Mouse (Mus musculus) telencephalon, adult 2 months (tissue): ENCODE results near the gene Mctp2.
A peak's percentile ranks its signal among the peaks of the same experiment; 100 is the strongest.
"Not testable (repeated sequence)": the region's sequence is repeated elsewhere in the genome, so short reads cannot be mapped to it uniquely, and the experiment has no call there.

Experiments
- DNase-seq: peaks from one replicate; pipeline ENCODE4 v3.0.0-alpha.2; 2011; ENCODE audit warnings: low read depth, low spot score

The Mctp2 gene

DNA sequence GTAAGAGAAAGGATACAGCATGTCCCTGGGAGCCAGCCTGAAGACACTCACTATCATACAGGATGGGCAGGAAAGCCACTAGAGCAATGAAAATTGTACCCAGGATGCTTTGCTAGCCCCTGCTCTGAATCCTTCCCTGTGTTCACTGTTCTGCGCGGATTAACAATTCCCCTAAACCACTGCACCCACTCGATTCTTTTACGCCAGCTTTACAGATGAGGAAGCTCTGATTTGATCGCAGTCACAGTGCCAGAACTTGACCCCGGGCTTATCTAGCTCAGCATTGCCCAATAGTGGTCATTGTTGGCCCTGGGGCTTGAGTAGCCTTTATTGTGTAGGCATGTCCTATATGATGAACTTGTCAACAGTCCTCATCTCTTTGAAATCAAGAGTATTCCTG is 34.9 kb downstream of the Mctp2 start:
- no peak for DNase-seq

DNA sequence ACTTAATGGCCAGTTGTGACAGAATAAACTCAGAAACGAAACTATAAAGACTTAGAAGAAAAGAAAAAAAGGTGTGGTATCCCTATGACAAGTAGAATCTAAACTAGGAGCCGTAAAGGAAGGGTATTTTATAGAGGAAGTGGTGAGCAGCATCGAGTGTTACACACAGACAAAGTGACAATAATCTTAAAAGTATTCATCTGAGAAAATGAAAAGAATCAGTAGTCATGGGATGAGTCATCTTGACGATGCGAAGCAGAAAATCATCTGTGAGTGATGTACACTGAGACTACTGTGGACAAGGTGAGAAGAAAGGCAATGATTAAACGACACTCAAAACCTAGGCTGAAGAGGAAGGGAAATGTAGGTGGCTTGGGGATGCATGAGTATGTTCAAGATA is 36.4 kb downstream of the Mctp2 start:
- no peak for DNase-seq

DNA sequence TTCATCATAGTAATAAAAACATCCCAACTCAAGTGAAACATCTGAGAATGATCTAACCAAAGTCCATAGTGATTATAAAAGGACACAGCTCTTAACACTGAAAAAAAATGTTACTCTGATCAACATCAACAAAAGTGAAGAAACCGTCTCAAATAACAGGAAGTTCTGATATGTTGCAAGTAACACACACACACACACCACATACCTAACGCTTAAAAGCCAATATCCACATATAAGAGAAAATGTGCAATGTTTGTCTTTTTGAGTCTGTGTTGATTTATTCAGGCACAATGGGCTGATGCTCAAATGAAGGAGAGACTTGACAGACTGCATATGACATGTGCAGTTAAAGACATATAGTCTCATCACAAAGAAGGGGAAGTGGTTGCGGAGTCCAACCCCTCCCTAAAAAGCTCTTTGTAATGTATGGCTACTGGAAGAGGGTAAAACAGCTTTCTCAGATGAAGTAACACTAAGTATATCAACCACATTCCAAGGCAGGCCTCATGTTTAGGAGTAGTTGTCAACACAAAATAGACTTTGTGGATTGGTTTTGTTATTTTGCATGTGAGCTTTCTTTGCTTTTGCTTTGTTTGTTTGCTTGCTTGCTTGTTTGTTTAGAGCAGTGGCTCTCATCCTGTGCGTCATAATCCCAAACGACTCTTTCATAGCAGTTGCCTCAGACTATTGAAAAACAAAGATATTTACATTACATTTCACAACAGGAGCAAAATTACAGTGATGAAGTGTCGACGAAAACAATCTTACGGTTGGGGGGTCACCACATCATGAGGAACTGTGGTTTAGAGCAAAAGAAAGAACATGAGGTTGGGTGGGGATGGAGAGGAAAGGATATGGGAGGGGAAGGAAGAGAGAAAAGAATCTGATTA is 45.4 kb downstream of the Mctp2 start:
- DNase-seq = no peak

DNA sequence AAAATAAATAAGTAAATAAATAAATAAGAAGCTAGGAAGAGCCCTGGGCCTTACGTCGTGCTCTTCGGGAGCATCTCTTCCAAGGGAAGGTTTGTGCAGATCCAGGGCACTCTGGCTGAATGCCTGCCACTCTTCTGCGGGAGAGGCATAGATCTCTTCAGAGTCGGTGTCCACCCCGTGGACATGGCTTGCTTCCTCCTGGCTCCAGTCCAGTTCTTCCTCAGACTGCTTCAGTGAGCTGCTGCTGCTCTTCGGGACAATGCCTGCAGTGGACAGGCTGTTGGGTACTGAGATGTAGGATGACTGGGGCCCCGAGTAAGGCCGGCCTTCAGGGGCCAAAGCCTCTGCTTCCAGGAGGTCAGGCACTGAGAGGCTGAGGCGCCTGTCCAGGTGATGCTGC is 47.4 kb downstream of the Mctp2 start:
- no peak for DNase-seq

DNA sequence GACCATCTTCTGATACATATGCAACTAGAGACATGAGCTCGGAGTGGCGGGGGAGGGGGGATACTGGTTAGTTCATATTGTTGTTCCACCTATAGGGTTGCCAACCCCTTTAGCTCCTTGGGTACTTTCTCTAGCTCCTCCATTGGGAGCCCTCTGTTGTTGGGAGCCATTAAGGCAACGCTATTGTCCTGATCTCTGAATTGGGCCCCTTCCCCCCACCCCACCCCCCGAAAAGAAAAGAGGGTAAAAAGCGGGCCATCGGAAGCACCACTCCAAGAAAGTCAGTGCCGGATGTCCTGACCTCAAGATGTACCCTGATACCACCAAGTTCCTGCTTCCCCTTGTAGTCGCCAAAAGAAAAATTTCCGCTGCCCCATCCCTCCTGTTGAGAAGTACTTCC is 56.1 kb downstream of the Mctp2 start:
- DNase-seq = not testable (repeated sequence)

DNA sequence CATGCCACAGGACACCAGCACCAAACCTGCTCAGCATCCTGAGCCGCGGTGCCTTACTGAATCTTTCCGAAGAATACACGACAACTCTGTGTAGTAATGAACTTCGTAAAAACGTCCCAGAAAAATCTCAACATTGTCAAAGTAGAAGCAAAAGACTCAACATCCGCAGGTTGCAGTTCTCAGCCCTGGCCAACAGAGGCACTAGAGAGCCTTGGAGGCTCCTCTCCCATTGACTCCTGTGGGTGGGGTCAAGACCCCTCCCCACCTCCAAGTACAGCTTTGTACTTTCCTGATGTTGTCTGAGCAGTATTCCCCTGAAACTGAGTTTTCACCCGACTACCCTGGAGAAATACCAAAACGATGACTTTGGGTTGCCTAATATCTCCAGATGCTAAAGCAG is 65.1 kb downstream of the Mctp2 start:
- no peak for DNase-seq

DNA sequence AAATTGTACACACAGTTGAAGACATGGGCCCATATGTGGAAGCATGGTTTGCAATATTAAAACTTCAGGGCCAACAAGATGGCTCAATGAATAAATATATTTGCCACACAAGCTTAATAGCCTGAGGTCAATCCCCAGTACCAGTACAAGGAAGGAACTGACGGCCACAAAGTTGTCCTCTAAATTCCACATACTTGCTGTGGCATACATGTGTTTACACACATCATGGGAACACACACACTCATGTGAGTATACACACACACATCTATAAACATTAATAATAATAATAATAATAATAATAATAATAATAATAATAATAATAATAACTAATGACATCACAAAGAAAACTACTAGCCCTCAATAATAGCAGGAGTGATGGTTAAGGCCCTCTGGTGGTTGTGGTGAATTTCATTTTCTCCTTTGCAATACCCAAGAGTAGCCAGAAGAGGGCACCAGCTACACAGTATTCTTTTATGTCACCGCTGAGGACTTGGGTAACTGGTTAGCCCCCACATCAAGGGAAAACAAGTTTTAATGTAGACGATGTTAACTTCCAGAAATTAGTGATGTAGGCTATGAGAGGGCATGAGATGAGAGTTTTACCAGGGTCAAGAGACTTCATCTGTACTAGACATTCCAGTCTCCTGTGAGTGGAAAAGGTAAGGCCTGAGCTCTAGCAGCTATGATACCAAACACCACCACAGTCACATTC is 66.5 kb downstream of the Mctp2 start:
- no peak for DNase-seq

DNA sequence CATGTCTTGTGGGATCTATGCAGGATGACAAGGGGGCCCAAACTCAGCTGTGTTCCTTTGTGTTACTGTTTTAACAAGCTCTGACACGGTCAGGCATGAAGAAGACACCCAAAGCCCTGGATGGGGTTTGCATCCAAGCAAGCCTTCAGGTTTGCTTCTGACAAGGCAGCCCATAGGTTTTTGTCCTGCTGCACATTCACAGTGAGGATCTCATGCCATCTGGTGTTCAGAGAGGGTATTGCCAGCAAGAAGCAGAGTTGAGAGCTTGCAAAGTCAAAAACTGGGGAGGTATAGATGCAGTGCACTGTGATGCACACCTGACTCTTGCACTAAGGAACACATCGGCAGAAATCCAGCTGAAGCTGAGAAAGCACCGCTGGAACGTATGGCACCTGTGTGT is 67.8 kb downstream of the Mctp2 start:
- peak; percentile 50 for DNase-seq

DNA sequence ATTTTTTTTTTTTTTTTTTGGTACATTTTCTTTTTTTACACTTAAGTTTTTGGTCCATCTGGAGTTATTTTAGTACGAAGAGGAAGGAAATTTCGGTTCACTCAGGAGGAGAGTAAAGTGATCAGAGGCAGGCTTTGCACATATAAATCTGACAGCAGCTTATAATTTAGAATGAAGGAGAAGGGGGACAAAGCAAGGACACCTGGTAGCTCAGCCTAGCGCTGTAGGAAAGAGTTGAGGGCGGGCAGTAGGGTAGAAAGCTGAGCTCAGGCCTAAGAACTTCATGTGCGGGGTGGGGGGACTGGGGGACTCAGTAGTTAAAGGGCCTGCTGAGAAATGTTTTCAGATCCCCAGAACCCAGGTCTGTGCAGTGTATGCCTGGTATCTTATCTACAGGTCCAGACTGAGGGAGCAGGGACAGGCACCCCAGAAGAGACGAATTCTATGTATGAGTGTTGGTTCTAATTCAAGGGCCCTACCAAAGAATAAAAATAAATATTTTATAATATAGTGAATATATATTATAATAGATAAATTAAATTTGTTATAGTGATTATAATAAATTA is 71.9 kb downstream of the Mctp2 start:
- DNase-seq = no peak

DNA sequence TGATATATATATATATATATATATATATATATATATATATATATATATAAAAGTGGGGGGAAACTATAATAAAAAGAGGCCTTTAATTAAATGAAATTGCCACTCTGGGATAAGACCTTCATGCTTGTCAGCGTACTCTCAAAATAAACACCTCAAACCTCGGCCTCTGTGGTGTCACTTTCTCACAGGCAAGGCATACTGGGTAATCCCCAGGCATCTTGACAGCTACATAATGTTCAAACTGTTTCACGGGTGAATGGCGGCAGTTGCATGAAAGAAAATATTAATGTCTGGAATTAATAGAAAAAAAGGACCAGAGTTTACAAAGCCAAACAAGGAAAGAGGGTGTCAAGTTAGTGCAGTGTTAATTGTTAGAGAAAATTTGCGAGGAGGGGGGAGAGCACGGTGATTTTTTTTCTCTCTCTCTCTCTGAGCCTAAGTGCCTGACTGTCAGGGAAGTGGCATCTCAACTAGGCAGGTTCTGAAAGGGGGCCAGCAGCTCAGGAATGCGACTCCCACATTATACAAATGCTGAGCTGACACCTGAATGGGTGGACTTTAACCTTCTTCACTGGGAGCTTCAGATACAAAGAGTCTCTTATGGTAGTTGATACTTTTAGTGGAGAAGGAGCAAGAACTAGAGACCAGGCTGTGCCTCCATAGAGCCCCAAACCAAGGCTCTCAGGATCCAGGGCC is 75.1 kb downstream of the Mctp2 start:
- DNase-seq = no peak

DNA sequence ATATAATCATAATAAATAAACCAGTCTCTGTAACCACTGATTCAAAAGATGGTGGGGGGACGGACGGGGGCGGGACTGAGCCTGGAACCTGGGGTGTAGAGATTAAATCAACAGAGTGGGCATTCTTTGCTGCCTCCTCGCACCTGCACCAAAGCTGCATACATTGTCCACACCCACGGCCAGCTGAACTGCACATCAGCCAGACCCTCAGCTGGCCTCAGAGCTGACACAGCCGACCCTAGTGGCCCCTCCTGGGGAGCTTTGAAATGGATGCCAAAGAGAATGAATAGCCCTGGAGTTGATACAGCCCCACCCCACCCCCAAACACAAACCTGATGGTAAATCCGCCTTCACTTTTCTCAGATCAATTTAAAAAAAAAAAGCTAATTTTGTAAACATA is 76.5 kb downstream of the Mctp2 start:
- no peak for DNase-seq

DNA sequence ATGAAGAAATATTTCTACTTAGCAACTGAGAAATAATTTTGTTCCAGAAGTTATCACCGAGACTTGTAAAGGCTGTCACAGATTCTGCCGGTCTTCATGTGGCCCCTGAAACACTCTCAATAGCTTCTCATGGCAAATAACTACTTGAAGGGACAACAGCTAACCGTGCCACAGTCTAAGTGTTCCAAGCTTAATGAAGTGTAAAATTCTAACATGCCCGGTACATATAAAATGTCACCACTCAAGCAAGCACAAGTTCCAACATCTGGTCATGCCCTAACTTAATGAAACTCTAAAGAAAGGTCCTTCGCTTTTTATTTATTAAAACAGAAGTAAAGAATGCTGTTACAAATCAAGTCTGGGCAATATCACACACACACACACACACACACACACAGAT is 82.8 kb downstream of the Mctp2 start:
- no peak for DNase-seq

DNA sequence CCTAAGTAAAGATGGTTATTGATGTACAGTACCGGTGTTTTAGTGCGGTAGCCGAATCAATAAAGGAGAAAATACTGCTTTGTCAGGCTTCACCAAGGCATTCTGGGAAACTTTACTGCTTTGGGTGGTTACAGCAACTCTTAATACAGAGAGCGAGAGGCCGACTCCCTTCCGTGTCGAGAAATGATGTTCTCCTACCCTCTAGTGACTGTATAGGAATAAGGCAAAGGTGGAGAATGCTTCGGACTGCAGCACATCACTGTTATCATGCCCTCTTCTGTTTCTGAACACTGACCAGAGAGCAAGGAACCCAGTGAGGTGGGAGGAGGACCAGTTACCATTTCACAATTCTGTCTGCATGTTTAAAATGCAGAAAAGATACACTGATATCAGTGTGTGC is 83.9 kb downstream of the Mctp2 start:
- no peak for DNase-seq

DNA sequence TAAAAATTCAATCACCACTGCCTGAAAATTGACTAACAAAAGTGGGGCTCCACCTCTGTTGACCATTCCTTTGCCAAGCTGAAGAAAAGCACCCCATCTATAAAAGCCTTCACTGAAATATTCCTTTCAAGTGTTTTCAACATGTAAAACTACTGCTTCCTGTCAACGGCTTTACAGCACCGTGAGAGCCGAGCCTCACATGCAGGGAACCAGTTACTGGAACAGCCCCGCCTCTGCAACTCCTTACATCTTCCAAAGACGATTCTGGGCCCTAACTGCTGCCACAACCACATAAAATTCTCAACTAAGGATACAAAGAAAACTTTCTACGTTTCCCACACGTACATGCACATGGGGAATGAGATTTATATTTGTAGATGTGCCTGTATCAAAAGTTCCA is 88.4 kb downstream of the Mctp2 start:
- no peak for DNase-seq

DNA sequence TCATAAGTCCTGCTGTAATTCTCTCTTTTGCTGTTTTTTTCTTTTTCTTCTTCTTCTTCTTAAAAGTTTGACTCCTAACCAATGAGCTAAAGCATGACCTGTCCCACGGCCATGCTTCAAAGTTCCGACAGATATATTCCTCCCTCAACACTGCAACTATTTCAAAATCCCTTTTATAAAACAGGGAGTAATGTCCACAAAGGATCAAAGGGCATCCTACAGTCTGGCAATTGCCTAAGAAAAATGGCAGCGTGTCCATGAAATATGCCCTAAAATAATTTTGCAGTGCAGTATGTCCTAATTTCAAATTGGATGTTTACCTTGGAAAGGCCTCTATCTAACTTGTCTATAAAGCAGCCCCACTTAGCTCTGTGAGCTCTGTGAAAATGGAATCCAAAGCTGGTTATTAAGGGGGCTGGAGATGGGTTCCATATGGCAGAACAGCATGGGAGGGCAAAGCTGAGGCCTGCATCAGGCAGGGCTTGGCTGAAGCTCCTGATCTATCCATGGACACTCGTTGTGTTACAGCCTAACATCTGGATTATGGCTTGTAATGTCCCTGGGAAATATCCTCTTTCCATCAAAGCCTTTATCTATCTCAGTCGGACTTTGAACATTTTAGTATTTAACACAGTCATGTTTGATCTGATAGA is 90.7 kb downstream of the Mctp2 start:
- DNase-seq = no peak

DNA sequence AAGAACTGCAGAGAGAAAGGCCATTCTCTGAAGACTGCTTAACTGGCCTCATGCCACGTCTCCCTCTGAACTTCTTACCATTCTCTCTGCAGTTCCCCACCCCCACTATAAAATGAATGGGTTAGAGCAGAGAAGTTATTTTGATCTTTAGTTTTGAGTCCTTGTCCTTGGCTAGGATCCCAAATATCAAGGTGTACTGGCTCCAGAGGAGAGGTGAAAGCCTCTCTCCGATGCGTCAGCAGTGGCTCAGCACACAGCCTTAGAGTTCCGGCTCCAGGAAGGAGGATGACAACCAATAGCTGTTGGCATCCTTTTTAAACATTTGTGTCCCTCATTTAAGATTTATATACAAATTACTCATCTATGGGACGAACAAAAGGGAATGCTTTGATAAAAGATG is 96.2 kb downstream of the Mctp2 start:
- DNase-seq = no peak

DNA sequence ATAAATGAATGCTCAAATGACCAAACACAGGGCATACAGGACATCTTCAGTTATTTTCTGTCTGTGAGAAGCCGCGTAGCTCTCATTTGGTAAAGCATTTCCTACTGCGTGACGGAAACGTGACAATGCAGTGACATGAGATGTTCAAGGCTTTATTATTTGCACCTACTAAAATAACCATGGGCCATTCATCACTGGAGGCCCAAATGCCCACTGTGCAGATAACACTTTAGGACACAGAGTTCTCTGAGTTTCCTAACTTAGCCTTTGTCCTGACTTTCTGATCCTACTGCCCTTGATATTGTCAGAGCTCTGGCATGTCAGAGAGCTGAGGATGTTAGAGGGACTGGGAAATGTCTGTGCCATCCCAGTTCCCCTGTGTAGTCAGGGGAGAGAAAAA is 97.1 kb downstream of the Mctp2 start:
- no peak for DNase-seq

DNA sequence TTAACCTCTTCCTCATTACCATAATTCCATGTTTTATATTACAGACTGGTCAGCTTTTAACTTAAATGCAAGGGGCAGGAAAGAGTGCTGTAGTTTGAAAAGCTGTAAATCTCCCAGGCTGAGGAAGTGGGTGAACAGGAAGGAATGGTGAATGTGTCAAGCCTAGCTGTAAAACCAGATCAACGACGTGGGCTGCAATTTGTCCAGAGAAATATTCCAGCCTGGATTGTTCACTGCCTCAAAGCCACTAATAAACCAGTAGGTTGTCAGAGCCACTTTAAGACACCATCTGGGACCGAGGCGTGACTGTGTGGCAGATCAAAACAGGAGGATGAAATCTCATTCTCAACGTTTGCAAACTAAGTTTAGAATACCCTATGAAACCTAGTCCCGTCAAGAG is 99.6 kb downstream of the Mctp2 start:
- peak; percentile 23 for DNase-seq

DNA sequence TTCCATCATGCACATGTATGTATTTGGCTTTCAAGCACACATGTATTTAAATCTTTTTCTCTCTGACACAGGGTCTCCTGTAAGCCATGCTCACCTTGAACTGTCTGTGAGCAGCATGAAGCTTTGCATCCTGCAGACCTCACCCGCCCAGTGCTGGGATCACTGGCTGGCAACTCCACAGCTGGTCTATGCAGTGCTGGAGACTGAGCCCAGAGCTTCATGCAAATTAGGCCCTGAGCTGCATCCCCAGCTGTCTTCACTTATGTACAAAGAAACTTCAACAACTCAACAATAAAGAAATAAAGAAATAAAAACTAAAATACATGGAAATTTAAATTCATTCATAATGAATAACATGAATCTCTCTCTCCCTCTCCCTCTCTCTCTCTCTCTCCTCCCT is 110.7 kb downstream of the Mctp2 start:
- DNase-seq = no peak

DNA sequence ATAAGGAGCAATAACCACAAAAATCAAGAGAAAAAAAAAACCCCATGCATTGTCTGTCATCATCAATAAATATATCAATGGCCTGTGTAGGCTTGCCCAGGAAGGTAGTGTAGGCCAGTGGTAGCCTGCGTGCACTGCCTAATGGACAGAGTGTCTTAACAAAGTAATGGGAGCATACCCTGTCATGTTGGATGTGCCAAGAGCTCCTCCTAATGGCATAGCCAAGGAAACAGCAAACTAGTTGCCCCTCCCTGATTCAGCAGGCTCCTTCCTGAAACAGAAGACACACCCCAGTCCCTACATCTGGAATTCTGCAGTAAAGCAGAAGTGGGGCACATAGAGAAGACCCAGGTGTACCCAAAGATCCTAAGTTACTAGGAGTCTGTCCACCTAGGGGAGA is 113.1 kb downstream of the Mctp2 start:
- no peak for DNase-seq

DNA sequence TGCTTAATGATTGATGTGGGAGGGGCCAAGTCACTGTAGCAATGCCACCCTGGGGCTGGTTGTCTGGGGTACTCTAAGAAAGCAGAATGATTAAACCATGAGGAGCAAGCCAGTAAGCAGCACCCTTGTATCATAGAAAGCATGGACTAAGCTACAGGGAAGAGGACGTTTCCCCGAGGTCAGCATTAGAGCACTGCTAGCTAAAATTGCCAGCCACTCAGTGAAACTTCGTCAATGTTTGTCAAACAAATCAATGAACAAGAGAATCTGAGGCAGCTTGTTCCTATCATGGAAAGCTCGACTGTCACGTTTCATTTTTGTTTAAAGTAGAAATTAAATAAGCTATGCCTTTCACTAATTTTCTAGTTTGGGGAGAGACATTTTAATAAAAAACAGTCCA is 124.8 kb downstream of the Mctp2 start:
- no peak for DNase-seq

DNA sequence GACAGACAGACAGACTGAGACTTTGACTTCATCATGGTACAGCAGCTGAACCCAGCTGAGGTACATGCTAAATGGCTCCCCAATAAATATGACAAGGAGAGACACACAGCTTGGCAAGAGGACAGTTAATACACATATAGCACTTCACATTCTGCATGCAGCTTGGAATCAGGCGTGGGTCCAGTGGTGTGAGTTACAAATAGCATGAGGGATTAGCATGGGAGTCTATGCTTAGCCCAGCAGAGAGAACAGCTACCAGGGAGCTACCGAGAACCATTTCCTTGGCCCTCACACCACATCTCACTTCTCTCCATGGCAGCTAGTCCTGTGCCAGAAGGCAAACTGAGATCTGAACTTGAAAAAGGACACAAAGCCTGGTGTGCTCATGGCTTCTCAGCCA is 137.1 kb downstream of the Mctp2 start:
- DNase-seq = no peak
